Mouse (Mus musculus): ENCODE results near the gene Tmem213.

DNA sequence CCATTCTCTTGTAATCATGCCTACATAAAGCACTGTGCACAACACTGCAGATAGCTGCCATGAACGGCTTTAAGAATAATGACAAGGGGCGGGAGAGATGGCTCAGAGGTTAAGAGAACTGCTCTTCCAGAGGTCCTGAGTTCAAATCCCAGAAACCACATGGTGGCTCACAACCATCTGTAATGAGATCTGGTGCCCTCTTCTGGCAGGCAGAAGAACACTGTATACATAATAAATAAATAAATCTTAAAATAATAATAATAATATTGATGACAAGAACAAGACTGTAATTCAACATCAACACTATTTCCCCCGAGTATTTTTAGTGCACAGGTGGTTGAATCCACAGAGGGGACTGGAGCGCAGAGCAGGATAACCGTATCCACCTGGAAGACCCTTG lies 47.1 kb downstream of the Tmem213 start:
- TF ChIP-seq CTCF (IDR thresholded peaks at IDR 0.05; ENCODE audit: low read depth, low read length) (no peak), GATA1 (IDR thresholded peaks at IDR 0.05; ENCODE audit: borderline replicate concordance, low read length) (no peak)
